8 mouse cellular contexts compared by ENCODE assay signal in the genomic region with DNA sequence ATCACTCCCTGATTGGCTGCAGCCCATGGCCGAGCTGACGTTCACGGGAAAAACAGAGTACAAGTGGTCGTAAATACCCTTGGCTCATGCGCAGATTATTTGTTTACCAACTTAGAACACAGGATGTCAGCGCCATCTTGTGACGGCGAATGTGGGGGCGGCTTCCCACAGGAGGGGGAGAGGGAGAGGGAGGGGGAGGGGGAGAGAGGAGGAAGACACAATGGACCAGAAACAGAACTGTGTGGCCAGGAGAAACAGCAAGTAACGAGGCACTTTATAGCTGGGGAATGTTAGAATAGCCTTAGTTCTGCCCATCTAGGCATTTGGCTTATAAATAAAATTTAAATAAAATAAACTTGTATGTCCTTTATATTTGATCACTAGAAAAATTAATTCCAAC.
DNase-seq lines count a peak whose midpoint lies in the region.
"Not testable (repeated sequence)": the region's sequence is repeated elsewhere in the genome, so short reads cannot be mapped to it uniquely, and the experiment has no call there.

No protein-coding gene starts in this region.

- not testable (repeated sequence) for H3K4me1 ChIP-seq in heart, embryonic 10.5 days

- not testable (repeated sequence) for H3K27ac ChIP-seq in heart, embryonic 10.5 days

- H3K36me3 ChIP-seq in heart, embryonic 10.5 days, result not testable (repeated sequence)

- H3K27me3 ChIP-seq in heart, embryonic 10.5 days (ENCODE audit: insufficient read depth, poor library complexity, severe bottlenecking), result not testable (repeated sequence)

- DNase-seq in A20 (ENCODE audit: low read depth, low spot score), result peak; percentile 3
- peak; percentile 6 for DNase-seq in MEL-GATA-1-ER (ENCODE audit: extremely low read depth, low read depth)
- peak; percentile 75 for DNase-seq in brain, adult 2 months (ENCODE audit: low read depth, low spot score)
- peak; percentile 28 for DNase-seq in heart, embryonic 10.5 days (ENCODE audit: low spot score)
- DNase-seq in kidney, postnatal 14 days, result peak; percentile 8
- peak; percentile 33 for DNase-seq in lung, postnatal 36 days
- DNase-seq in retina, postnatal 1 day, result peak; percentile 47
- peak; percentile 22 for DNase-seq in thymus, postnatal 4 days

- 71% methylated on average over 6 of the region's 10 CpGs for WGBS in heart, embryonic 10.5 days

- not testable (repeated sequence) for H3K9me3 ChIP-seq in heart, embryonic 10.5 days

- H3K4me3 ChIP-seq in heart, embryonic 10.5 days, result not testable (repeated sequence)

Comparison
In these comparisons a context has a peak if more than half of its experiments do, and no peak if none do; other contexts are left out.
1. DNase-seq: peak in every context shown above with its lines; median percentile 75 in brain, adult 2 months; 47 in retina, postnatal 1 day; 33 in lung, postnatal 36 days; 28 in heart, embryonic 10.5 days; 22 in thymus, postnatal 4 days; 8 in kidney, postnatal 14 days; 6 in MEL-GATA-1-ER; 3 in A20.